Mouse (Mus musculus): ENCODE results near the gene Trmt13. TPM values are rescaled to one million over a fixed set of nuclear protein-coding genes. Genes with fewer than 3 reads are reported as not detected.

Trmt13 gene
- 3.7 and 7.0 TPM in 2 replicates for polyA plus RNA-seq (2012; rRNA removed; ENCODE audit: low replicate concordance)

DNA sequence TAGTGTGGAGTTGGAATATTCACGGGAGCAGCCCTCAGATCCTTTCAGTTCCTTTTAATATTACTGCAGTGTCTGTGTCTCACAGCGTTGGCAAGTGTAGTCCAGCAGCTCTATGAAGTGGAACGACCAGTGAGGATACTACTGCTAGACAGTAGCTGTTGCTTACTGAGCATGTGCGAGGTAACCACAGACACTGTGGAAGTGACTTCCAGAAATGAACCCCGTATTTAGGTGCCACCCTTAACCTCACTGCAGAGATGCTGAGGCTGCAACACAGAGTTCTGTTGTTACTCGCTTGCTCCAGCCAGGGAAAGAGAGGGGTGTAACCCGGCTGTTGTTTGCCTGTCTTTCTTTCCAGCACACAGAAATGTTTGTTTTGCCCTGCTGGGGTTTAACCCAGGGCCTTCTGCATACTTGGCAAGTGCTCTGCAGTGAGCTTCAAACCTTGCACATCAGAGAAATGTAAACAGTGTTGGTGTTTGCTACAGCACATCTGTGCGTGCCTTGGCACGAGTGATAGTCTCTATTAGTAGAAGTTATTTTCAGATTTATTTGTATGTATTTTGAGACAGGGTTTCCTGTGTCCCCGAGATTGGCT, at the start of gene Trmt13:
TSS of gene Trmt13 (minus strand) at position 293 of the 598 bp plus-strand sequence.

GRCm38 (mm10) chr3:116662463-116662863, 48.1 kb upstream of the Trmt13 start, which contains the start of gene Mfsd14a:
Gene Mfsd14a, minus strand, starts transcription at chr3:116662677.

DNA sequence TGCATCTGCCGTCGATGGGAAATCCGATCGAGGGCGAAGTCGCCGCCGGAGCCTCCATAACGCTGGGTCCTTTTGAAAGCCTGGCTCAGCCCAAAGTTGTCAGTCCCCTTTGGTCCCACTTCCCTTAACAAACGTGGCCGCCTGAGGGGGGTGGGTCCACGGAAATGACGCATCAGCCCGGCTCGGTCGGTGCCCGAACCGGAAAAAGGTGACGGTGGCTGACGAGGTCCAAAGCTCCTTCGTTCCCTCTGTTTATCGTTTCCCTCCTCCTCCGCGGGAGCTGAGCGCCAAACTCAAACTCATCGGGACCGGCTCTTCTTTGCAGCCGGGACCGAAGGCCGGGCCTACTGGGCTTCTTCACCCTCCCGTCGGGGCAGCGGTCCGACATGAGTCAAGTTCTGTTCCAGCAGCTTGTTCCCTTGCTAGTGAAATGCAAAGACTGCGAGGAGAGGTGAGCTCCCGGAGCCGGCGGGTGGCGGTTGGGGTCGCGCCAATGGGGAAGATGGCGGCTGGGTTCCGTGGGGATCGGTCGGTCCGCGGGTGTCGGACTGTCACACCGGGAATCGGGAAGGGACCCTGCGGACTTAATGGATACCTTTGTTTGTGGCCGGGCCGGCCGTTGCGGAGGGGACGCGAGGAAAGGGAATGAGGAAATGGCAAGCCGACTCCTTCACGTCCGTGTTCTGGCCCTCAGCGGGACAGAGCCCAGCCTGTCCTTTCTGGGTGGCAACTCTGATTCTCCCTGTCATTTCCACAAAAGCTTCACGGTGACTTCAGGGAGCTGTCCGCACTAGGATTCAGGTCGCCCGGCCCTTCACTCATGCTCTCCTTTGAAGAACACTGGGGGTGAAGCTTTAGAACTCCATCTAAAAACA, 19.4 kb downstream of the Trmt13 start, which contains the start of gene Sass6:
TSS of gene Sass6 (plus strand) at position 255 of the 875 bp plus-strand sequence.

DNA sequence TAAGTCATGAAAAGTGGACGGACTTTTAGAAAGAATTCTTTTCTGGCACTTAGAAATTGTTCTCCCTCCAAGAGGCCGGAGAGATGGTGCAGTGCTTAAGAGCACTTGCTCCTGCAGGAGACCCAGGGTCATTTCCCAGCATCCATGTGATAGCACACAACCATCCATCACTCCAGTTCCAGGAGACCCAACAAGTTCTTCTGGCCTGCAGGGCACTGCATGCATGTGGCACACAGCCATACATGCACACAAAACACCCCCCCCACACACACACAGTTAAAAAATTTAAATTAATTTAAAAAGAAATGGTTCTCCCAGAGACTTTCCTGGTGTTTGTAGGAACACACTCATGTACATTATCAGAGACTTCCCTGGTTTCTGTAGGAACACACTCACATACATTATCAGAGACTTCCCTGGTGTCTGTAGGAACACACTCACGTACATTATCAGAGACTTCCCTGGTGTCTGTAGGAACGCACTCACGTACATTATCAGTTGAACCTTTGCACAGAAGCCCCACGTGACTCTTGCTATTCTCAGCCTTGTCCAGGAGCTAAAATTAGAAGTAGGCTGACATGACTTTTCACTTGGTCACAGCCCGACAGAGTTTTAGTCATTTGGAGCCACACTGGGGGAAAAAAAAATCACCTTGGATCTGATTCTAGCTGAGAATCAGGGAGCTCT, 51.8 kb downstream of the Trmt13 start, which contains the start of gene Lrrc39:
TSS of gene Lrrc39 (plus strand) at position 566 of the 687 bp plus-strand sequence.

Other genes with a start within 250 kb of the Trmt13 start
- gene Cdc14a, start 190.6 kb downstream of the Trmt13 start, polyA plus RNA-seq (2012; rRNA removed; ENCODE audit: low replicate concordance): 4.5 and 8.8 TPM in 2 replicates
- 19.5 and 31.3 TPM in 2 replicates for gene Rtca, start 106.4 kb downstream of the Trmt13 start, polyA plus RNA-seq (2012; rRNA removed; ENCODE audit: low replicate concordance)
- gene Dbt, start 101.5 kb downstream of the Trmt13 start, polyA plus RNA-seq (2012; rRNA removed; ENCODE audit: low replicate concordance): 8.4 and 20.7 TPM in 2 replicates
- gene Lrrc39, start 51.6 kb downstream of the Trmt13 start, polyA plus RNA-seq (2012; rRNA removed; ENCODE audit: low replicate concordance): 2.3 and 16.0 TPM in 2 replicates
- 0.80 and 2.1 TPM in 2 replicates for gene Sass6, start 19.6 kb downstream of the Trmt13 start, polyA plus RNA-seq (2012; rRNA removed; ENCODE audit: low replicate concordance)
- 13.4 and 30.2 TPM in 2 replicates for gene Mfsd14a, start 48.1 kb upstream of the Trmt13 start, polyA plus RNA-seq (2012; rRNA removed; ENCODE audit: low replicate concordance)
- not detected in 2 replicates for gene Gm43191, start 66.7 kb upstream of the Trmt13 start, polyA plus RNA-seq (2012; rRNA removed; ENCODE audit: low replicate concordance)
- gene Slc35a3, start 98.2 kb upstream of the Trmt13 start, polyA plus RNA-seq (2012; rRNA removed; ENCODE audit: low replicate concordance): 2.4 and 8.9 TPM in 2 replicates
- 7.2 and 42.8 TPM in 2 replicates for gene Agl, start 193.6 kb upstream of the Trmt13 start, polyA plus RNA-seq (2012; rRNA removed; ENCODE audit: low replicate concordance)
- 10.3 and 20.4 TPM in 2 replicates for gene Frrs1, start 244.9 kb upstream of the Trmt13 start, polyA plus RNA-seq (2012; rRNA removed; ENCODE audit: low replicate concordance)

Measured in mammary gland, adult 2 months (tissue).